Mouse (Mus musculus): ENCODE results near the gene Plekhm2.

- TF ChIP-seq POLR2A (IDR thresholded peaks at IDR 0.05; ENCODE audit: control insufficient read depth in 1 of 2, insufficient read depth in 1 of 2, low read depth in 1 of 2, low read length in 2 of 2, poor library complexity in 1 of 2): no peak
- TF ChIP-seq MAFK (IDR thresholded peaks at IDR 0.05; ENCODE audit: borderline replicate concordance, low read depth, low read length): no peak
- no peak for TF ChIP-seq MAZ (IDR thresholded peaks at IDR 0.05; ENCODE audit: low read depth, low read length)
- TF ChIP-seq HCFC1 (IDR thresholded peaks at IDR 0.05; ENCODE audit: low read depth, low read length): no peak
- TF ChIP-seq CTCF (IDR thresholded peaks at IDR 0.05 in 2 of 3, conservative IDR thresholded peaks at IDR 0.05 in 1 of 3; ENCODE audit: control insufficient read depth in 1 of 3, insufficient read depth in 1 of 3, low read depth in 2 of 3, low read length in 3 of 3, poor library complexity in 1 of 3, severe bottlenecking in 1 of 3): no peak
Measured at GRCm38 (mm10) chr4:141609538-141609937, 55.2 kb downstream of the Plekhm2 start.

Data from MEL (cell line).